Mouse (Mus musculus) CH12.LX (cell line): ENCODE measurements around the gene Sept8.

Experiments used
- CTCF ChIP-seq, 2 experiments: IDR thresholded peaks in 1 of 2; conservative IDR thresholded peaks in 1 of 2; 2 replicates each; pipeline ENCODE4 v1.5.1; 2011 to 2012; ENCODE audit warnings: low read depth in 2 of 2, low read length in 2 of 2, improper control_type of control experiment in 1 of 2, inconsistent platforms in 1 of 2, mild to moderate bottlenecking in 1 of 2, moderate library complexity in 1 of 2
- MYC ChIP-seq: IDR thresholded peaks from 2 replicates; pipeline ENCODE4 v1.6.1; 2011; ENCODE audit warnings: low read depth, mild to moderate bottlenecking, improper control_type of control experiment, low read length
- NRF1 ChIP-seq: IDR thresholded peaks from 2 replicates; pipeline ENCODE4 v1.6.1; 2014; ENCODE audit warnings: low read depth, mild to moderate bottlenecking, inconsistent platforms, low read length, improper control_type of control experiment, moderate library complexity
- POLR2A ChIP-seq: IDR thresholded peaks from 2 replicates; pipeline ENCODE4 v1.6.1; 2011; ENCODE audit warnings: low read depth, mild to moderate bottlenecking, improper control_type of control experiment, low read length
- RCOR1 ChIP-seq: conservative IDR thresholded peaks from 2 replicates; pipeline ENCODE4 v1.6.1; 2012; ENCODE audit warnings: low read depth, mild to moderate bottlenecking, inconsistent platforms, low read length, improper control_type of control experiment
- SMC3 ChIP-seq: IDR thresholded peaks from 2 replicates; pipeline ENCODE4 v1.6.1; 2011; ENCODE audit warnings: low read depth, low read length, improper control_type of control experiment

DNA sequence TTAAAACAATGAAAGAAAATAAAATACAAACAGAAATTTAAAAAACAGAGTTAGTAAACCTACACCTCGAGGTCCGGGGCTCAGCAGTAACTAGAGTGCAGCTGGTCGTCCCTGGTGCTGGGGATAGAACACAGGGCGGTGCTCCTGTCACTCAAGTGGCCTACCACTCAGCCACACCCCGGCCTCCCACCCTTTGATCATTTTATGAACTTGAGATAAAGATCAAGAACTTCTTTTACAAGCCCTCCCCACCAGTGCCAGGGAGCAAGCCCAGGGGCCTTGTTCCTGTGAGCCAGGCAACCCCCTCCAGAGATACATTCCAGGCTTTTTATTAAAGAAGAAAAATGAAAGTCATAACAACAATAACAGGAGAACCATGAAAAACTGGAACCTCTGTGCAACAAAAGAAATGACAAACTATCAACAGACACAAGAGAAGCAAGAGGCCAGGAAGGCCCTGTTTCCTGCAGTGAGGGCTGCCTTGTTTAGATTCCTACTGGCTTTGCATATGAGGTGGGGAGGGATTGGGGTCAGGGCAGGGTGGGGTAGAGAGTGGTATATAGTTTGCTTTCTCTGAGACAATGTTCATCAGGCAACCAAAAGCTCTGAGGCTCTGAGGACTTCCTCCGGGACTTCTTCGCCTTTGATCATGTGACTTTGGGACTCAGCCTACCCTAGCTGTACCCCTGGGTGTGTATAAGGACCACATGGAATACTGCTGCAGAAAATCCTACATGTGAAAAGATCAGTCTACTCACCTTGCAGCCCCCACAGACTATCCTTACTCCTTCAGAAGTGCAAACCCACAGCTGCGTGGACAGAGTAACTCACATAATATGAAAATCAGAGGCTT, 2.1 kb upstream of the Sept8 start:
- no peak for TF ChIP-seq CTCF (conservative IDR thresholded peaks at IDR 0.05 in 1 of 2, IDR thresholded peaks at IDR 0.05 in 1 of 2; ENCODE audit: low read depth in 2 of 2, low read length in 2 of 2)
- no peak for TF ChIP-seq POLR2A
- TF ChIP-seq MYC = no peak
- TF ChIP-seq RCOR1 = no peak
- no peak for TF ChIP-seq SMC3
- no peak for TF ChIP-seq NRF1
